33 mouse cellular contexts compared by ENCODE assay signal in the genomic region with DNA sequence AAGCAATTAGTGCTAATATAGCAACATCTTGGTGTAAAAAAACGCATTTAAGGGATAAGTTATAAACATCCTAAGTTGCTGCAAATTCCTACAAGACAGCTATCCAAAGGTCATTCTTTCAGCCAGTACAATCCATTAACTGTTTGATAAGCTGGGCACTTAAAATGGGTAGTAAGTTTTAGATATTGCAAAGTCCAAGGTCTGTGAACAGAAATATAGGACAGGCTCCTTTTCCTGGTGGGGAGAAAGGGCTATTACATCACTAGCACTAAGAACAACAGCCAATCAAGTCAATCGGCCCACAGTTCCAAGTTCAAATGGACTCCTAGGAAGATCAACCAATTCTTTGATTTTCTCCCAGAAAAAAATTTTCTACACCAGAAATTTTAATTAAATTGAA.
"Had no signal": no experiment of that assay in that cellular context is flagged by ENCODE, and none has a peak within 500 bp of the region (broad histone marks: within the 10 kb centered on the region; RNA-seq: fewer than 3 reads in every experiment).

No protein-coding gene starts in this region.

- H3K4me3 ChIP-seq: heart, adult 2 months; heart, embryonic 10.5 days; heart, embryonic 12.5 days; heart, embryonic 13.5 days; heart, embryonic 15.5 days; hindbrain, embryonic 10.5 days; hindbrain, embryonic 12.5 days; hindbrain, embryonic 13.5 days; hindbrain, embryonic 15.5 days; kidney, embryonic 15.5 days; layer of hippocampus, adult 2 months; left cerebral cortex, adult 2 months had no signal

- H3K9me3 ChIP-seq: heart, embryonic 10.5 days; heart, embryonic 12.5 days; heart, embryonic 13.5 days; heart, embryonic 15.5 days; hindbrain, embryonic 10.5 days; hindbrain, embryonic 12.5 days; hindbrain, embryonic 13.5 days; hindbrain, embryonic 15.5 days; kidney, embryonic 15.5 days had no signal

- H3K27me3 ChIP-seq: heart, embryonic 12.5 days; heart, embryonic 13.5 days; heart, embryonic 15.5 days; hindbrain, embryonic 12.5 days; hindbrain, embryonic 13.5 days; hindbrain, embryonic 15.5 days; kidney, embryonic 15.5 days had no signal

- DNase-seq: heart, adult 2 months; heart, postnatal 10 days; heart, postnatal 14 days; heart, postnatal 4 days; kidney, adult 11 months; kidney, adult 18-20 months; kidney, adult 2 months; kidney, adult 8-10 months; kidney, adult 9 months; kidney, postnatal 10 days; kidney, postnatal 14 days; kidney, postnatal 25 days; kidney, postnatal 36 days; kidney, postnatal 4 days; layer of hippocampus, adult 9-11 months; layer of hippocampus, postnatal 36 days had no signal

- H3K4me2 ChIP-seq: heart, embryonic 11.5 days; heart, embryonic 12.5 days; heart, embryonic 13.5 days; heart, embryonic 15.5 days; hindbrain, embryonic 12.5 days; hindbrain, embryonic 13.5 days; hindbrain, embryonic 14.5 days; hindbrain, embryonic 15.5 days; kidney, embryonic 15.5 days had no signal

- H3K9ac ChIP-seq: heart, embryonic 12.5 days; heart, embryonic 13.5 days; heart, embryonic 15.5 days; hindbrain, embryonic 12.5 days; hindbrain, embryonic 13.5 days; hindbrain, embryonic 14.5 days; hindbrain, embryonic 15.5 days; kidney, embryonic 15.5 days had no signal

- H3K4me1 ChIP-seq: hindbrain, embryonic 10.5 days; hindbrain, embryonic 12.5 days; hindbrain, embryonic 13.5 days; hindbrain, embryonic 15.5 days had no signal

- ATAC-seq: hindbrain, embryonic 16.5 days; hindbrain, postnatal 0 days; inflammation-experienced regulatory T-cells, adult 6 months had no signal

- H3K27ac ChIP-seq: heart, adult 2 months; hindbrain, embryonic 10.5 days; hindbrain, embryonic 12.5 days; hindbrain, embryonic 13.5 days; hindbrain, embryonic 14.5 days; hindbrain, embryonic 15.5 days; hindbrain, postnatal 0 days; kidney, embryonic 15.5 days; kidney, postnatal 0 days; layer of hippocampus, adult 2 months; left cerebral cortex, adult 2 months had no signal

- H3K36me3 ChIP-seq: heart, embryonic 10.5 days; heart, embryonic 12.5 days; heart, embryonic 13.5 days; heart, embryonic 15.5 days; hindbrain, embryonic 10.5 days; hindbrain, embryonic 12.5 days; hindbrain, embryonic 13.5 days; hindbrain, embryonic 15.5 days; kidney, embryonic 15.5 days had no signal
